Mouse (Mus musculus) cerebellum, adult 9-10 months (tissue): ENCODE measurements around the gene Alg11.

Experiments
- DNase-seq: peaks from one replicate; pipeline ENCODE4 v3.0.0; 2022

The Alg11 gene

DNA sequence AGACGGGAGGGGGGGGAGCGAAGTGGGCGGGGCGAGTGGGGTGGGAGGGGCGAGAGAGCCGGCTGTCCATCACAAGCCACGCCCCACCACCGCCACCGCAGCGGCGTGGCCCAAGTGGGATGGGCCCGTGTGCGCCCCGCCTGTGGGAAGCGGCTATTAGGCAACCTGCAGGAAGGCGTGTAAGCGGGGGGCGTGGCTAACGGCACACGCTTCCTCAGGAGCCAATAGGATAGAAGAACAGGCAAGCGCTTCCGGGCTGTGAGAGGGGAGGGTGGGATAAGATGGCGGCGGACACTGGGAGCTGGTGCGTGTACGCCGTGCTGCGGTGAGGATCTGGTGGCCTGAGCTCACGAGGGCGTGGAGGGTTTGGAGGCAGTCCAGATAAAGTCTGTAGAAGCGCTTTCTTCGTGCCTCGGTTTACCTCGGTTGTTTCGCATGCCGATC is at the start of gene Alg11:
Alg11 (plus strand) TSS at position 276 of the 444 bp plus-strand sequence.
- peak; percentile 97 for DNase-seq

GRCm38 (mm10) chr8:22013034-22013707 is 47.4 kb upstream of the Alg11 start:
- no peak for DNase-seq

GRCm38 (mm10) chr8:22017731-22018130 is 42.8 kb upstream of the Alg11 start:
- DNase-seq: no peak

DNA sequence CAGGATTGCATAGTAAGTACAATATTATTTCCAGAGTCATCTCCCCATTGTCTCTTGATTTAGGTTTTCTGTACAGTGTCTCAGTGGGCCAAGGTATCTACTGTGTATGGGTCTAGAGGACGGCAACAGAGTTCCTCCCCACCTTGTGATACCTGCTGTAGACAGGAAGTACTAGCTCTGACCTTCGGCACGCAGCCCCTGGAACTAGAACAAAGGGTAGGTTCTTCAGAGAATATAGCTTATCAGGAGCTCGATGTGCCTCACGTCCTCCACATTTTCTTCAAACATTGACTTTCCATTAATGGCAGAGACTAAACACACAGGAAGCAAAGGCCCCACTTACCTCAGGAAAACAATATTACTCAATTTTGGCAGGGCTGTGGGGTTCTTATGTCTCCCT is 41.0 kb upstream of the Alg11 start:
- DNase-seq: no peak

DNA sequence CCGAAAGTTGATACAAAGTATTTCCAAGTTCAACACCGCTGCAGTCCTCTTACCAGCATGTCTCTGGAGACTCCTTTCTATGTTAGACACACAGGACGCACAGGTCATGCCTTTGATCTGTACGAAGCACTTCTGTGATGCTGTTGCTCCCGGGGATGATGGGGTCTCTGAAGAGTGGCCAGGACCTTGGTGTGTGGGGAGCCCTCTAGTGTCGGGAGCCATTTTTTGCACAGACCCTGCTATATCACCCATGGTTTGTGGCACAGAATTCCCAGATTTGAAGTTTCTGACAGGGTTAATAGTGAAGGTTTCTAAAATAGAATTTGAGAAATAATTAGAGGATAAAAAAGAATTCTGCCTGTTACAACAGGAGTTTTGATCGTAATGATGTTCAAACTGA is 38.3 kb upstream of the Alg11 start:
- DNase-seq: no peak

GRCm38 (mm10) chr8:22025241-22025640 is 35.3 kb upstream of the Alg11 start:
- DNase-seq: no peak

- no peak for DNase-seq
These were observed 31.5 kb upstream of the Alg11 start for GRCm38 (mm10) chr8:22028973-22029372.

DNA sequence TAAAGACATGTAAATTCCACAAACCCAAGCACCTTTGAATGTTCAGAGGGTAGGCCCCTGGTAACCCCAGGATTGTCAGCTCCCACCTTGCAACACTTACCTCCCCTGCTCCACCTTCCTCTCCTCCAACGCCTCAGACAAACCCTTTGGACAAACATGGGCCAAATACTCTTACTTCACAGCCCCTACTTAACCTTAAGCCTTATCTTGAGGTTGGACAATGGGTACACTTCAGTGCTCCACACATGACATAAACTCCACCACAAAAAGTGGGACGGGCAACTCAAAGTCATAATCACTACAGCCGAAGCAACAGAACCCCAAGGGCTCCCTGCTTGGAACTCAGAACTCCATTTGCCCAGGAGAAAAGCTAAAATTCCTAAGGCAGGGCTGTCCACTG is 29.5 kb upstream of the Alg11 start:
- no peak for DNase-seq

DNA sequence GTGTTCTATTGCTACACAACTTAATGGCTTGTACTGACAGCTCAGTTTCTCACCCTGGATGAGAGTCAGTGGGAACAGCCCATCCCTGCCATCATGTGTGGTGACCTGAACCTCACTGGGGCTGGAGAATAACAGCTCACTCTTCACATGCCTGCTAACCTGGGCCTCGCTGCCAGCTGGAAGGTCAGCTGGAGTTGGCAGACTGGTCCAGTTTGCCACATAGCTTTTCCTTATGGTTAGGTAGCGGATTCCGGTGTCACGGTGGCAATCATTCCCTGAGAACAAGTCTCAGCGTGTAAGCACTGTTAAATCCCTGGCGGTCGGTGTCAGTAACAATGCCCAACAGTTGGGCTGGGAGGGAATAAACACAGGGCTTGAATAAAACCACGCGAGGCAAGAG is 24.4 kb upstream of the Alg11 start:
- DNase-seq: peak; percentile 15

GRCm38 (mm10) chr8:22037022-22037421 is 23.5 kb upstream of the Alg11 start:
- peak; percentile 12 for DNase-seq

DNA sequence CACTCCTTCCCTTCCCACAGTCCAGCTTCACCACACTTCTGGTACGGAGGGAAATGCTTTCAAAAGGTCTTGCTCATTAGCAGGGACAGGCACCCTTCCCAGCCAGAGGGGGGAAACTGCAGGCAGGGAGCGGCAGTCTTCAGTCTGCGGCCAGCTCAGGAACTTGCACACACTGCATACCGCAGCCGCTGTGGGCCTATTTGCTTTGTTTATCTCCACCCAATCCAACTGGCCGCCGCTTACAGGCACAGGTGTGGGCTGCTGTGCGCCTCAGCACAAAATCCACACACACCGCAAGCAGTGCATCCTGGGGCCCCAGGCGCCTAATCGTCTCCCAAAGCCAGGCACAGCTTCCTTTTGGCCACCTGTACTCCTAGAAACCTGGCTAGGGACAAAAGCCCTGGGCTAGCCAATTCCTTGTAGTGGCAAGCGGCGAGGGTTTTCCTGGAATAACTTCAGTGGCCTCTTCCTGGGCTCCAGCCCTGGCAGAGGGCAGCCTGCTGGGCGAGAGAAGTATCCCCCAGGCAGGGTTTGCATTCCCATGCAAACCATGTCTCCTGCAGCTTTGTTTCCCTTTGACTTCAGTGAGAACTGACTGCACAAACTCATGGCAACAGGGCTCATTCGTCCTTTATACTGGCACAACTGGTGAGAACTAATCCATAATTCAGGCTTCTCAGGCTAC is 20.9 kb upstream of the Alg11 start:
- no peak for DNase-seq

- DNase-seq: no peak
These were observed 20.4 kb upstream of the Alg11 start for GRCm38 (mm10) chr8:22040153-22040509.

DNA sequence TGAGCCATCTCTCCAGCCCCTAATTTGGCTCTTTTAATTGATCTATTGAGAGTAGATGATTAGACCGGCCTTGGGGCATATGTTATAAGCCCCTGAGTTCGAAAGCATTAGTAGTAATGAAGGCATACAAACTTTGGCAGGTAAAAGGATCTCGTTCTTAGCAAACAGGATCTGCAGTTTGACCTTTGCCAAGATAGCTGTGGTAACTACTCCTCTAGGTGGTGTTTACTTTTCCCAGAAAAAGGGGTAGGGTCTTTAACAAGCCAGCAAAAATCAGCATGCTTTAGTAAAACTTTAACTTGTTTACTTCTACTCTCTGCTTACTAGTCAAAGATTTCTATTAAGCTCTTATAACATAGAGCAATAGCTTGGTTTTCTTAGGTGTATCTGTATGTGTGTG is 18.0 kb upstream of the Alg11 start:
- DNase-seq: no peak

DNA sequence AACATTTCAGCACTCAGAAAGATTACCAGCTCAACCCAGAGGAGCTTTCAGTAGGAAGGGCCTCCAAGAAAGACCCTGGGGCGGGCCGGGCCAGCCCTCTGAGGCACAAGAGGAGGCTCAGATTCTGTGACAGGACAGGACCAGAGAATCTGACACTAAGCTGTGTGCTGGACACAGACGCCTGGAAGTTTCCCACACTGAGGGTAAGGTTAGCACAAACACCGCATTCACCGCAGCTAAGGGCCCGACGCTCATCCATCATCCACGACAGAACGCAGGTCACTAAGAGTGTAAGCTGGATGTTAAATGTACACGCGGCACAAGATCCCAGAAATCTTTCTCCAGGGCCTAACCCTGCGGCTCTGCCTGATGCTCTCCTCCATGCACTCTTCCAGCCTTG is 16.8 kb upstream of the Alg11 start:
- no peak for DNase-seq

GRCm38 (mm10) chr8:22047699-22048464 is 12.6 kb upstream of the Alg11 start:
- peak; percentile 34 for DNase-seq

DNA sequence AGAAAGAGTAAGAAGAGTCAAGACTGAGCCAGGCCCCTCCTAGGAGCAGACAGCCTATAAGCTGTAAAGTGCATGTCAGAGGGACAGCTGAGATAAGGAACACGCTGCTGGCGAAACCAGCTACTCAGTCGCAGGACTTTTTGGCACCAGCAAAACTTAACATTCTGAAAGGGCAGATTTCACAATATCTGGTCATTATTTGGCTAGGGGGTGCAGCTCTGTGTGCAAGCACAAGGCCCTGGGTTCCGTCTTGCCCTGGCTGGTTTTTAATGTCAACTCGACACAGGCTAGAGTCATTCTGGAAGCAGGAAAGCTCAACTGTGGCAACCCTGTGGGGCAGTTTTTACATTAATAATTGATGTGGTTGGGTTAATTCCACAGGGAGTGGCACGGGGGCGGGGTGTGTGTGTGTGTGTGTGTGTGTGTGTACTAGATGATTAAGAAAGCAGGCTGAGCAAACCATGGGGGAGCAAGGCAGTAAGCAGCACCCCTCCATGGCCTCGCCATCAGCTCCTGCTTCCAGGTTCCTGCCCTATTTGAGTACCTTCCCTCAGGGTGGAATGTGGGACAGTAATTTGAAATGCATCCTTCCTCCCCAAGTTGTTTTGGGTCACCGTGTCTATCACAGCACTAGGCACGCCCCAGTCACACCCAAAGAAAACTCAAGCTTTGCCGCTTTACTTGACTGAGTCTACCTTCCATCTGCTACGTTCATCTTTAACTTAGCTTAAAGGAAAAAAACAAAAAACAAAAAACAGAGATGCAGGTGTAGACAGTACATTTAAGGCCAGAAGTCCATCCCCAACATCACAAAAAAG is 5.6 kb upstream of the Alg11 start:
- no peak for DNase-seq

GRCm38 (mm10) chr8:22055492-22055877 is 5.0 kb upstream of the Alg11 start:
- DNase-seq: no peak

GRCm38 (mm10) chr8:22056850-22057249 is 3.7 kb upstream of the Alg11 start:
- DNase-seq: no peak

DNA sequence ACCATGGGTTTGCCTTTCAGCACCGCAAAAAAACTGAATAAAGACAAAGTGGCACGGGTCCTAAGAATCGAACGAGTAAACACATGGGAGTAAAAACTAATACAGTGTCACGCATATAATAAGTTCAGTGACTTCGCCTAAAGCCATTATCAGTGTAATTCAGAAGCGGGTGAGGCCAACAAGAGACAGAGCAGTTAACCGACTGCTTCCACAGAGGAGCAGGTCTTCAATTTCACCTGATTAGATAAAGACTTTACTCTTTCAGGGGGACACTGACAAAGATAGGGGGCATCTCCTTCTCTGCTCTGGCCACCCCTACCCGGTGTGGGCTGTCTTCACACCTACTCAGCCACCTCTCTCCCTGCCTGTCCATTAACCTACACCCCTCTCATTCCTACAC is 2.2 kb upstream of the Alg11 start:
- DNase-seq: no peak

GRCm38 (mm10) chr8:22059153-22059738 is 1.3 kb upstream of the Alg11 start:
- DNase-seq: no peak

DNA sequence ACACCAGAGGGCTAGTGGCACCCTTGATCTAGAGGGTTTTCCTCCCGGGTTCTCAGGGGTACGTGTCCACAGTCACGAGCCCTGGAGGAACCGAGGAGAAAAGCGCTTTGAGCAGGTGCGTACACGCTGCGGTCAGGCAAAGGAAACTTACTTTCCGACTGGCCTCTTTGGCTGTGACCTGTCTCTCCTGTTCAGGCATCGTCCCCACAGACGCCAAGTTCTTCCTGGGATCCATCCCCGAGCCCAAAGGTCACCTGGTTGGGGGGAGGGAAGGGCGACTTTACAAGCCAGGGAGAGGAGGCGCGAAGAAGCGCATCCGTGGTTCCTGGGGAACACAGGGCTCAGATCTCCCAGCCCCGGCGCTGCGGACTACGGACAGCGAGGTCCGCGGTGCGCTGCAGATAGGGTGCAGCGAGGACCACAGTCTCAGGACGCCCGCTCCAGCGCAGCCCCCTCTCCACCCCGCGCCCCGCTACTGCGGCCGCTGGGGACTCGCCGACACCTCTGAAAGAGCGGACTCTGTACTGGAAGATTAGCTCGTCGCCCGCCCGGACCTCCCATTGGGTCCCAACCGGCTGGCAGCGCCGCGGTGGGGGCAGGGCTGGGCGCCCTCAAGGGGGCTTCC is 588 bp upstream of the Alg11 start, which contains the start of gene Atp7b:
Atp7b (minus strand) TSS at position 485 of the 625 bp plus-strand sequence.
- peak; percentile 75 for DNase-seq

DNA sequence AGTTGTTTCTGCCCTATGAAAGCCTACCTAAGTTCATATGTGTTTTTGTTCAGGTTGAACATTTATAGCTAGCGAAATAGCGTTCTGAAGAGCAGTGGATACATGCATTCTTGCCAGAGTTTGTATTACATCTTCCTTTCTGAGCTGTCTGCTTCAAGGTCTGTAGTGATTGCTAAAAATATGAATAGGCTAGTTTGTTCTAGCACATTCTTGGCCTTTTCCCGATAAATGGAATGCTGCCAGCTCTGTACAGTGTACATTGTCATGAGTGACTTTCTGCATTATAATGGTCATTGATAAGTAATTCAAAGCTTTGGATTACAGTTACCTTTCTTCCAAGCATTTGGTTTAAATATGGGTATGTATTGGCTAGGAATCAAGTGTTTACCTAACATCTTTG is 605 bp downstream of the Alg11 start:
- peak; percentile 50 for DNase-seq
